Mouse (Mus musculus) neural tube, embryonic 13.5 days (tissue): Measurements from ENCODE around the gene Olfr1387. TPM values are rescaled to one million over a fixed set of nuclear protein-coding genes. Genes with fewer than 3 reads are reported as not detected.
"Not testable (repeated sequence)": the region's sequence is repeated elsewhere in the genome, so short reads cannot be mapped to it uniquely, and the experiment has no call there.

Experiments
- ATAC-seq: fragments of 200-750 bp; cut with Nextera tagmentation; 2 replicates; pipeline ENCODE4 v1.8.0; 2017; ENCODE audit warnings: low read depth, mild to moderate bottlenecking, moderate TSS enrichment, moderate library complexity
- H3K27ac ChIP-seq: fragments of 300-500 bp; sonication (generic); replicated peaks from 2 replicates; pipeline ENCODE4 v1.5.1; 2015; ENCODE audit warnings: moderate library complexity, mild to moderate bottlenecking, inconsistent platforms
- H3K27me3 ChIP-seq: fragments of 300-500 bp; sonication (generic); 2 replicates; pipeline ENCODE4 v1.6.1; 2015; ENCODE audit warnings: mild to moderate bottlenecking, inconsistent platforms
- H3K36me3 ChIP-seq: fragments of 300-500 bp; sonication (generic); 2 replicates; pipeline ENCODE4 v1.6.1; 2015; ENCODE audit warnings: mild to moderate bottlenecking, inconsistent platforms
- H3K4me1 ChIP-seq: fragments of 300-500 bp; sonication (generic); replicated peaks from 2 replicates; pipeline ENCODE4 v1.6.1; 2015; ENCODE audit warnings: inconsistent platforms
- H3K4me2 ChIP-seq: fragments of 300-500 bp; sonication (generic); 2 replicates; pipeline ENCODE4 v1.6.1; 2015; ENCODE audit warnings: inconsistent platforms, mild to moderate bottlenecking, moderate library complexity
- H3K4me3 ChIP-seq: fragments of 300-500 bp; sonication (generic); 2 replicates; pipeline ENCODE4 v1.5.1; 2015; ENCODE audit warnings: mild to moderate bottlenecking, inconsistent platforms
- H3K9ac ChIP-seq: fragments of 300-500 bp; sonication (generic); 2 replicates; pipeline ENCODE4 v1.6.1; 2015; ENCODE audit warnings: moderate library complexity, mild to moderate bottlenecking, inconsistent platforms
- H3K9me3 ChIP-seq: fragments of 300-500 bp; sonication (generic); 2 replicates; pipeline ENCODE4 v1.6.1; 2016; ENCODE audit warnings: inconsistent platforms
- WGBS: fragments of 180-500 bp; shearing (Covaris S2); methylation state at CpG from one replicate; pipeline ENCODE4 v1.1.7; 2015; 5-methylcytosine and 5-hydroxymethylcytosine counted together
- polyA plus RNA-seq: library from polyadenylated mRNA; unstranded; fragments of >200 nt; fragmentation: Nextera tagmentation; extraction: Ambion mirVana; gene quantifications from 2 replicates; pipeline ENCODE4 v1.2.1, GENCODE M21; 2015

Olfr1387 gene
- not detected in 2 replicates for polyA plus RNA-seq

- 86% methylated on average over 1 of the region's 1 CpGs for WGBS
- ATAC-seq: no peak
Observed at GRCm38 (mm10) chr11:49455043-49455442, at the start of gene Olfr1387. TSS of gene Olfr1387 (plus strand) at chr11:49455343.

GRCm38 (mm10) chr11:49406784-49407183 lies 48.4 kb upstream of the Olfr1387 start:
- Histone ChIP-seq H3K9me3 (no peaks in the 10 kb centered on the region), H3K27ac (no peak overlapping the region), H3K4me1 (no peaks in the 10 kb centered on the region), H3K36me3 (no peaks in the 10 kb centered on the region), H3K4me3 (no peak overlapping the region), H3K27me3 (no peaks in the 10 kb centered on the region), H3K9ac (no peak overlapping the region), H3K4me2 (no peak overlapping the region)
- WGBS: 77% methylated on average over 3 of the region's 3 CpGs
- no peak for ATAC-seq

More at GRCm38 (mm10) chr11:49455043-49455442, at the start of gene Olfr1387:
- no peaks in the 10 kb centered on the region for H3K4me1 ChIP-seq
- no peak within 1 kb of the TSS for H3K9ac ChIP-seq
- H3K9me3 ChIP-seq: no peaks in the 10 kb centered on the region
- no peaks in the 10 kb centered on the region for H3K36me3 ChIP-seq
- H3K4me3 ChIP-seq: no peak within 1 kb of the TSS
- no peak within 1 kb of the TSS for H3K4me2 ChIP-seq
- no peaks in the 10 kb centered on the region for H3K27me3 ChIP-seq
- H3K27ac ChIP-seq: no peak within 1 kb of the TSS

GRCm38 (mm10) chr11:49410540-49410939 lies 44.6 kb upstream of the Olfr1387 start:
- 41% methylated on average over 1 of the region's 1 CpGs for WGBS

GRCm38 (mm10) chr11:49422767-49423166 lies 32.4 kb upstream of the Olfr1387 start, which contains the start of gene Olfr1389:
TSS of gene Olfr1389 (plus strand) at chr11:49423067.
- H3K9ac ChIP-seq: no peak within 1 kb of the TSS
- 92% methylated on average over 2 of the region's 2 CpGs for WGBS
- ATAC-seq: no peak

More at GRCm38 (mm10) chr11:49410540-49410939, 44.6 kb upstream of the Olfr1387 start:
- H3K4me1 ChIP-seq: no peaks in the 10 kb centered on the region
- H3K9ac ChIP-seq: no peak overlapping the region
- no peaks in the 10 kb centered on the region for H3K36me3 ChIP-seq
- no peak overlapping the region for H3K4me3 ChIP-seq
- ATAC-seq: no peak
- no peak overlapping the region for H3K27ac ChIP-seq
- no peaks in the 10 kb centered on the region for H3K9me3 ChIP-seq
- H3K4me2 ChIP-seq: no peak overlapping the region
- H3K27me3 ChIP-seq: no peaks in the 10 kb centered on the region

GRCm38 (mm10) chr11:49425257-49425927 lies 29.8 kb upstream of the Olfr1387 start:
- Histone ChIP-seq H3K27me3 (no peaks in the 10 kb centered on the region), H3K4me2 (no peak overlapping the region), H3K9me3 (no peaks in the 10 kb centered on the region), H3K4me3 (no peak overlapping the region), H3K9ac (no peak overlapping the region), H3K36me3 (no peaks in the 10 kb centered on the region), H3K4me1 (no peaks in the 10 kb centered on the region), H3K27ac (no peak overlapping the region)
- no peak for ATAC-seq
- 88% methylated on average over 1 of the region's 1 CpGs for WGBS

More at GRCm38 (mm10) chr11:49422767-49423166, 32.4 kb upstream of the Olfr1387 start, which contains the start of gene Olfr1389:
- Histone ChIP-seq H3K4me1 (no peaks in the 10 kb centered on the region), H3K4me2 (no peak within 1 kb of the TSS), H3K36me3 (no peaks in the 10 kb centered on the region), H3K27ac (no peak within 1 kb of the TSS), H3K4me3 (no peak within 1 kb of the TSS), H3K27me3 (no peaks in the 10 kb centered on the region), H3K9me3 (no peaks in the 10 kb centered on the region)

GRCm38 (mm10) chr11:49429641-49430040 lies 25.5 kb upstream of the Olfr1387 start:
- 92% methylated on average over 2 of the region's 2 CpGs for WGBS
- no peaks in the 10 kb centered on the region for H3K4me1 ChIP-seq
- no peak overlapping the region for H3K4me2 ChIP-seq
- H3K27ac ChIP-seq: no peak overlapping the region
- H3K9me3 ChIP-seq: no peaks in the 10 kb centered on the region
- no peaks in the 10 kb centered on the region for H3K36me3 ChIP-seq
- H3K27me3 ChIP-seq: no peaks in the 10 kb centered on the region
- ATAC-seq: no peak
- no peak overlapping the region for H3K9ac ChIP-seq
- H3K4me3 ChIP-seq: no peak overlapping the region

- H3K4me2 ChIP-seq: no peak within 1 kb of the TSS
- 71% methylated on average over 3 of the region's 3 CpGs for WGBS
- H3K4me1 ChIP-seq: no peaks in the 10 kb centered on the region
- no peaks in the 10 kb centered on the region for H3K36me3 ChIP-seq
- no peaks in the 10 kb centered on the region for H3K27me3 ChIP-seq
- no peak within 1 kb of the TSS for H3K9ac ChIP-seq
- H3K9me3 ChIP-seq: no peaks in the 10 kb centered on the region
- no peak within 1 kb of the TSS for H3K4me3 ChIP-seq
- H3K27ac ChIP-seq: no peak within 1 kb of the TSS
- no peak for ATAC-seq
Observed at GRCm38 (mm10) chr11:49436411-49436810, 18.7 kb upstream of the Olfr1387 start, which contains the start of gene Olfr1388. TSS of gene Olfr1388 (plus strand) at chr11:49436624.

- H3K4me2 ChIP-seq, H3K36me3 ChIP-seq, ATAC-seq, H3K27ac ChIP-seq, H3K27me3 ChIP-seq, H3K4me3 ChIP-seq, H3K9ac ChIP-seq, H3K9me3 ChIP-seq, H3K4me1 ChIP-seq: not testable (repeated sequence)
- WGBS: 85% methylated on average over 3 of the region's 3 CpGs
Observed at GRCm38 (mm10) chr11:49464746-49465145, 9.6 kb downstream of the Olfr1387 start, which contains the start of gene Olfr1386. TSS of gene Olfr1386 (plus strand) at chr11:49465046.

GRCm38 (mm10) chr11:49485973-49486372 lies 30.8 kb downstream of the Olfr1387 start:
- H3K9ac ChIP-seq: no peak overlapping the region
- H3K4me2 ChIP-seq: no peak overlapping the region
- H3K27ac ChIP-seq: no peak overlapping the region
- no peak for ATAC-seq
- H3K4me1 ChIP-seq: no peaks in the 10 kb centered on the region
- H3K9me3 ChIP-seq: no peaks in the 10 kb centered on the region
- WGBS: 53% methylated on average over 4 of the region's 4 CpGs
- no peaks in the 10 kb centered on the region for H3K36me3 ChIP-seq
- no peak overlapping the region for H3K4me3 ChIP-seq
- no peaks in the 10 kb centered on the region for H3K27me3 ChIP-seq

GRCm38 (mm10) chr11:49488770-49489169 lies 33.6 kb downstream of the Olfr1387 start, which contains the start of gene Olfr1385:
TSS of gene Olfr1385 (plus strand) at chr11:49489070.
- not testable (repeated sequence) for H3K36me3 ChIP-seq, H3K9ac ChIP-seq, H3K27me3 ChIP-seq, H3K9me3 ChIP-seq, H3K4me2 ChIP-seq, H3K4me1 ChIP-seq, H3K27ac ChIP-seq, ATAC-seq, H3K4me3 ChIP-seq
- 96% methylated on average over 1 of the region's 1 CpGs for WGBS
